Mouse (Mus musculus): ENCODE data around the gene Serpina11.
"Not testable (repeated sequence)": the region's sequence is repeated elsewhere in the genome, so short reads cannot be mapped to it uniquely, and the experiment has no call there.

DNA sequence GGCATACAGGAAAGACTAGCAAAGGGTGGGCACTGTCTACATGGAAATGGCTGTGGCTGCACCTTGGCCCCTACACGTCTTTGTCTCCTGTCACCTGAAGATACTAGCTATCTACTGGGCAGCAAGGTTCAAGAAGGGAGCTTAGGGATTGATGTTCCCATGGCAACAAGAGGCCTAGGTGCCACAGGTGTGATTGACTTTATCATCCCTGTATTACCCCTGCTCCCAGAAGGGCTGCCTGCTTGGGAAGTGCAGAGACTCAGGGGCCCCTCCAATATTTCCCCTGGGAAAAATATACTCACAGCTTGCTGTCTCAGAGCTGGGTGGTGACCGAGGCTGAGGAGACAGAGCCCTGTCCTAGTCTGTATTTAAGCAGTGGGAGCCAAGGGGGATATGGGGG is 33.2 kb downstream of the Serpina11 start:
- not testable (repeated sequence) for TF ChIP-seq CTCF (IDR thresholded peaks at IDR 0.05; ENCODE audit: borderline replicate concordance, insufficient read depth, low read length); POLR2A (IDR thresholded peaks at IDR 0.05; ENCODE audit: low read depth, low read length)

Data from embryonic fibroblast, embryonic 13.5 days (primary cell).